Mouse (Mus musculus): Measurements from ENCODE around the gene Scfd2.

DNA sequence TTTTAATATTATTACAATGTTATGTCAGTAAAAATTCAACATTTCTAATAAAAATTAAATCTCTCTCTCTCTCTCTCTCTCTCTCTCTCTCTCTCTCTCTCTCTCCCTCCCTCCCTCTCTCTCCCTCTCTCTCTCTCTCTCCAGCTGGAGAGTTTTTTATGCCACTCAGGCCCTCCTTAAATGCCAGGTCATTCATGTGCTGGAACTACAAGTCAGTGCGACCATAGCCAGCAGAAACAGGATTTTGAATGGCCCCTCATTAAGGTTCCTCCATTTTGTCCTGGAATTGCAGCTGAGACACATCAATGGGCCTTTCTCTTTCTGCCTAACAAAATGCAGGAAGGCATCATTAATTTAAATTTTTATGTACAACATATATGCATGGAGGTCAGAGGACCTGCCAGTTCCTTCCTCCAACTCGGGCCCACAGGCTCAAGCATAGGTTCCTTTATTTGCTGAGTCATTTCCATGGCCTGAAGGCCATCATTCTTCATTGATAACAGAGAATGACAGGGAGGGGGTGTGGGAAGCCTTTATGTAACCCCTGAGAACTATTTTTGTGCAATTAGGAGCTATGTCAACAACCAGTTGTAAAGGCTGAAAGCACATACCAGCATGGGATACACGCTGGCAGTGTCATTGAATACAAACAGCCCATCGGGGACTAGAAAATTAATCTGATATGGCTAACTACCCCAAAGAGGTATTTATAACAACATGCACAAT, 165.4 kb downstream of the Scfd2 start:
- no peak for TF ChIP-seq CTCF (IDR thresholded peaks at IDR 0.05; ENCODE audit: extremely low read depth, insufficient read length, insufficient replicate concordance, low read depth, low read length)
- TF ChIP-seq POLR2A (IDR thresholded peaks at IDR 0.05; ENCODE audit: low read depth, low read length) = no peak

Measured in small intestine, adult 2 months (tissue).